Mouse (Mus musculus) forebrain, embryonic 11.5 days (tissue): ENCODE data around the gene Hdac1. TPM values are rescaled to one million over a fixed set of nuclear protein-coding genes. Genes with fewer than 3 reads are reported as not detected.
"Not testable (repeated sequence)": the region's sequence is repeated elsewhere in the genome, so short reads cannot be mapped to it uniquely, and the experiment has no call there.

Experiments
- ATAC-seq: fragments of 200-750 bp; cut with Nextera tagmentation; replicated peaks from 2 replicates; pipeline ENCODE4 v1.8.0; 2017; ENCODE audit warnings: moderate TSS enrichment; ENCODE audit not compliant: low FRiP score
- DNase-seq: peaks from one replicate; pipeline ENCODE4 v3.0.0-alpha.2; 2017; ENCODE audit warnings: low spot score
- H3K27ac ChIP-seq: fragments of 300-500 bp; sonication (generic); 2 replicates; pipeline ENCODE4 v1.5.1; 2014; ENCODE audit warnings: low read depth, low read length
- H3K27me3 ChIP-seq: fragments of 300-500 bp; sonication (generic); 2 replicates; pipeline ENCODE4 v1.6.1; 2014; ENCODE audit warnings: mild to moderate bottlenecking, low read length, mixed read lengths; ENCODE audit not compliant: control insufficient read depth, insufficient read depth
- H3K36me3 ChIP-seq: fragments of 300-500 bp; sonication (generic); 2 replicates; pipeline ENCODE4 v1.6.1; 2014; ENCODE audit warnings: mild to moderate bottlenecking, low read length, moderate library complexity, mixed read lengths; ENCODE audit not compliant: control insufficient read depth, insufficient read depth
- H3K4me1 ChIP-seq: fragments of 300-500 bp; sonication (generic); replicated peaks from 2 replicates; pipeline ENCODE4 v1.6.1; 2014; ENCODE audit warnings: low read length, mixed read lengths; ENCODE audit not compliant: control insufficient read depth, insufficient read depth
- H3K4me2 ChIP-seq: fragments of 300-500 bp; sonication (generic); 2 replicates; pipeline ENCODE4 v1.6.1; 2014; ENCODE audit warnings: low read depth, mild to moderate bottlenecking, low read length, moderate library complexity, mixed read lengths; ENCODE audit not compliant: severe bottlenecking
- H3K4me3 ChIP-seq: fragments of 300-500 bp; sonication (generic); 2 replicates; pipeline ENCODE4 v1.5.1; 2014; ENCODE audit warnings: low read depth, low read length
- H3K9ac ChIP-seq: fragments of 300-500 bp; sonication (generic); 2 replicates; pipeline ENCODE4 v1.6.1; 2014; ENCODE audit warnings: low read length
- H3K9me3 ChIP-seq: fragments of 300-500 bp; sonication (generic); 2 replicates; pipeline ENCODE4 v1.6.1; 2016; ENCODE audit warnings: low read length, mixed read lengths; ENCODE audit not compliant: control insufficient read depth
- WGBS: fragments of 180-500 bp; shearing (Covaris S2); extraction: QIAGEN DNeasy Blood & Tissue Kit; methylation state at CpG from one replicate; pipeline ENCODE4 v1.1.7; 2014; 5-methylcytosine and 5-hydroxymethylcytosine counted together
- polyA plus RNA-seq: library from polyadenylated mRNA; unstranded; fragments of >200 nt; fragmentation: Nextera tagmentation; extraction: Ambion mirVana; gene quantifications from 2 replicates; pipeline ENCODE4 v1.2.1, GENCODE M21; 2014

Gene Hdac1
- polyA plus RNA-seq, 1 experiment from 2014 or later: 262 TPM

DNA sequence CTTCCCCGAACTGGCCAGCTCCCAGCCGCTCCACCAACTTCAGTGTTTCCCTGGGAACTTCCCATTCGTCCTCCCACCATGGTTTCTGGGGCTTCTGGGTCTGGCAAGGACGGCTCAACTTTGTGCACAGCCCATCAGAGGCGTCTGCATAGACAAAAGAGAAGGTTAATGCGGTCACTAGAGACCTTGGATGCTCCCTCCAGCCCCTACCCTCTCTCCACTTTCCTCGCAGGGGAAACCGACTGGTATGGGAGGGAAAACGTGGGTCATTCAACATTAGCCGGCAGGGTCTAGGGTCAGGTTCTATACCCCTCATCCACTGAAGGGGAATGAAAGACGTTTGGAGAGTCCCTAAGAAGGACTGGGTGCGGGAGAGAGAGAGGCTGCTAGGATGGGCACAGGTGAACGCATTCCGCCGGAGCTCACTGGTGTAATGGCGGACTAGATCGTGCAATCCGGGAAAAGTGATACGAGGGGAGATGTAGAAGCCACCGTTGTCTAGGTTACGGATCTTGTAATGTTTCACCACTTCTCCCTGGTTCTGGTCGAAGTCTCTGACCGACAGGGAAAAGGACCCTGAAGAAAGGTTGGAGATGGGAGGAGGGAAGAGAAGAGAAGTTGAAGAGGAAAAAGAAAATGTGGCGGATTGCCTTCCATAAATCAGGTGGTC lies 13.5 kb upstream of the Hdac1 start:
- H3K9me3 ChIP-seq: no peaks in the 10 kb centered on the region
- peak overlapping the region; percentile 46 for H3K4me3 ChIP-seq
- peak; percentile 60 for ATAC-seq
- peak overlapping the region; percentile 66 for H3K9ac ChIP-seq
- no peak for DNase-seq
- peaks cover 9% of the 10 kb centered on the region; the same call in 1 of the 2 replicates for H3K4me1 ChIP-seq
- H3K4me2 ChIP-seq: peak overlapping the region; percentile 82
- H3K36me3 ChIP-seq: no peaks in the 10 kb centered on the region
- no peak overlapping the region for H3K27ac ChIP-seq
- WGBS: 0% methylated on average over 24 of the region's 24 CpGs
- H3K27me3 ChIP-seq: no peaks in the 10 kb centered on the region

DNA sequence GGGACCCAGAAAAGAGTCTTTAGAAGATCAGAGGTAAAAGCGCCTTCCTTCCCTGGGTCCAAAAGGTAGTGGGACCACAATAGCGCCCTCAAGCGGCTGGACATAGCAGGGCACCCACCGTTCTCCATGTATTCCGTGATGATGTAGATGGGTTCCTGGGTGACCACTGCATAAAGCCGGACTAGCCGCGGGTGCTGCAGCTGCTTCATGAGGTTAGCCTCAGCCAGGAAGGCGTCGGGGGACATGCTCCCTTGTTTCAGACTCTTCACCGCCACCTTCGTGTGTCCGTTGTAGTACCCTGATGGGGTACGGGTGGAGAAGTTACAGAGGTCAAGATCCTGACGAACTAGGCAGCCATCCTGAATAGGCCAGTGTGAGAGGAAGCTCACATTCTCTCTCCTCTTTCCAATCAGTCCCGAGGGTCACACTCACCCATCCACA lies 12.9 kb upstream of the Hdac1 start:
- no peaks in the 10 kb centered on the region for H3K9me3 ChIP-seq
- ATAC-seq (peak; percentile 44), DNase-seq (peak; percentile 82)
- H3K27me3 ChIP-seq: no peaks in the 10 kb centered on the region
- H3K9ac ChIP-seq: peak overlapping the region; percentile 66
- H3K4me2 ChIP-seq: peak overlapping the region; percentile 82
- 4% methylated on average over 16 of the region's 16 CpGs for WGBS
- peak overlapping the region; percentile 46 for H3K4me3 ChIP-seq
- H3K36me3 ChIP-seq: no peaks in the 10 kb centered on the region
- peaks cover 9% of the 10 kb centered on the region; the same call in 1 of the 2 replicates for H3K4me1 ChIP-seq
- H3K27ac ChIP-seq: no peak overlapping the region

DNA sequence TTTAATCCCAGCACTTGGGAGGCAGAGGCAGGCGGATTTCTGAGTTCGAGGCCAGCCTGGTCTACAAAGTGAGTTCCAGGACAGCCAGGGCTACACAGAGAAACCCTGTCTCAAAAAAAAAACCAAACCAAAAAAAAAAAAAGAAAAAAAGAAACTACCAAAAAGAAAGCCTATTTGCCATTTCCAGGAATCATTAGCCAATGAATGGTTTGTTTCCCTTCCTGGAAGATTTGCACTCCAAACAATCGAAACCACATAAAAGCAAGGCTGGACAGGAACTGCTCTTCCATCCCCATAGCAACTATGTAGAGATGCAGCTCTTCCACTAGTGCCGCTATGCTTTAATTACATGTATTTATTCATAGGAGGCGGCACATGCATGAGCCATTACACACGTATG lies 12.0 kb upstream of the Hdac1 start:
- H3K9ac ChIP-seq, H3K27ac ChIP-seq, H3K4me2 ChIP-seq, H3K36me3 ChIP-seq, H3K27me3 ChIP-seq, H3K9me3 ChIP-seq, DNase-seq, H3K4me3 ChIP-seq, ATAC-seq, H3K4me1 ChIP-seq: not testable (repeated sequence)
- 88% methylated on average over 5 of the region's 6 CpGs for WGBS

DNA sequence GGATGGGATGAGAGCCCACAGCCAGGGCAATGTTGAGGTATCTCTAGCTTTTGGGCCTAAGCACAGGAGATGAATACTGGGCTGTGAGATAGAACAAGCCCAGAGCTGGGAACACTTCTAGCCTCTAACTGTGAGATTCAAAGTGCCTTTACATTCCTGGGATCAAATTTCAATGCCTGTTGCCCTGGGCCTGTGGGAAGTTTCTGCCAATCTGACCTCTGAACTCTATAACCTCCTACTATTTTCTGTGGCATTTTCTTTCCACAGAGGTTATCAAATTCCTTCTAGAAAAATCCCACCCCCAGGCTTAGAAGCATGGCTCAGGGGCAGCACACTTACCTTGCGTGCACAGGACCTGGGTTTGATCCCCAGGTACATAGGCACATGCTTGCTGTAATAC lies 7.8 kb upstream of the Hdac1 start:
- Histone ChIP-seq H3K9ac (no peak overlapping the region), H3K4me3 (no peak overlapping the region), H3K27me3 (no peaks in the 10 kb centered on the region), H3K4me1 (no peaks in the 10 kb centered on the region), H3K4me2 (no peak overlapping the region), H3K36me3 (no peaks in the 10 kb centered on the region), H3K27ac (no peak overlapping the region), H3K9me3 (no peaks in the 10 kb centered on the region)
- 61% methylated on average over 1 of the region's 1 CpGs for WGBS
- ATAC-seq (no peak), DNase-seq (no peak)

DNA sequence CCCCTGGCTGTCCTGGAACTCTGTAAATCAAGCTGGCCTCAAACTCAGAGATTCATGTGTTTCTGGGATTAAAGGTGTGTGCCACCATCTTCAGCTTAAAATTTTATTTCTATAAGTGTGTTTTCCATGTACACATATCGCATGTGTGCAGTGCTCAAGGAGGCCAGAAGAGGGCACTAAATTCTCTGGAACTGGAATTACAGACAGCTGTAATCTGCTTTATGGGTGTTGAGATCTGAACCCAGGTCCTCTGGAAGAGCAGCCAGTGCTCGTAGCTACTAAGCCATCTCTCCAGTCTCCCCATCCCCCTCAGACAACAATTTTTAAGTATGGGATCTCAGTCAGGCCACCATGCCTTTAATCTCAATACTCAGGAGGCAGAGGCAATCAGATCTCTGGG lies 6.8 kb upstream of the Hdac1 start:
- H3K27me3 ChIP-seq: no peaks in the 10 kb centered on the region
- WGBS: 86% methylated on average over 2 of the region's 2 CpGs
- ATAC-seq (no peak), DNase-seq (no peak)
- no peak overlapping the region for H3K4me3 ChIP-seq
- H3K4me2 ChIP-seq: no peak overlapping the region
- H3K4me1 ChIP-seq: no peaks in the 10 kb centered on the region
- H3K9me3 ChIP-seq: no peaks in the 10 kb centered on the region
- no peaks in the 10 kb centered on the region for H3K36me3 ChIP-seq
- H3K27ac ChIP-seq: no peak overlapping the region
- no peak overlapping the region for H3K9ac ChIP-seq

DNA sequence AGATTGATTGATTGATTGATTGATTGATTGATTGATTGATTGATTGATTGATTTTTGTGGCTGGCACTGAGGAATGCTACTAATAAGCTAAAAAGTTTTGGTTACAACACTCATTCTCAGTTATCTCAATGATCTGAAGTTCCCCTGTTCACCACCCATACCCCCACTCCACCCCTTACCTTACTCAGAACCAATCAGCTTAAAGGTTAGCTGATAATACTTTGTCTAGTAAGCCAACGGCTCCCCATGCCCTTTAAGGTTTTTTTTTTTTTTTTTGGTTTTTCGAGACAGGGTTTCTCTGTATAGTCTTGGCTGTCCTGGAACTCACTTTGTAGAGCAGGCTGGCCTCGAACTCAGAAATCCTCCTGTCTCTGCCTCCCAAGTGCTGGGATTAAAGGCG lies 5.1 kb upstream of the Hdac1 start:
- H3K27me3 ChIP-seq, H3K4me2 ChIP-seq, H3K4me1 ChIP-seq, H3K36me3 ChIP-seq, H3K27ac ChIP-seq, H3K4me3 ChIP-seq, H3K9me3 ChIP-seq, ATAC-seq, H3K9ac ChIP-seq, DNase-seq: not testable (repeated sequence)
- WGBS: 80% methylated on average over 4 of the region's 4 CpGs

DNA sequence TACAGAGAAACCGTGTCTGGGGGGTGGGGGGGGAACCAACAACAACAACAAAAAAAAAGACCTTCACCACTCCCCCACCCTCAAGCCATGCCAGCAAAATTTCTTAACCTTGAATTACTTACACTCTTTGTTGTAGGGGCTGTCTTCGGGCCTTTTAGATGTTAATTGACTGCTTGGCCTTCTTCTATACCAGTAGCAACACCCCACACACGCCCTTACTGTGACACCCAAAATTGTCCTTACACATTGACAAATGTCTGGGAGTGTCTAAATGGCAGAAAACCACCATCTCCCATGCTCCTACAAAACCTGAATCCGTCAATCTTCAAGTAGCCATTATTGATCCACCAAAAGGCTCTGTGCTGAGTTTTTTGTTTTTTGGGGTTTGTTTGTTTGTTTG lies 1.6 kb upstream of the Hdac1 start:
- H3K27ac ChIP-seq: no peak overlapping the region
- no peak overlapping the region for H3K4me2 ChIP-seq
- ATAC-seq: no peak
- peaks cover 3% of the 10 kb centered on the region; the same call in 1 of the 2 replicates for H3K4me1 ChIP-seq
- H3K9ac ChIP-seq: no peak overlapping the region
- H3K9me3 ChIP-seq: no peaks in the 10 kb centered on the region
- 92% methylated on average over 4 of the region's 4 CpGs for WGBS
- DNase-seq: no peak
- H3K36me3 ChIP-seq: no peaks in the 10 kb centered on the region; the same call in 1 of the 2 replicates
- H3K4me3 ChIP-seq: no peak overlapping the region
- no peaks in the 10 kb centered on the region for H3K27me3 ChIP-seq

DNA sequence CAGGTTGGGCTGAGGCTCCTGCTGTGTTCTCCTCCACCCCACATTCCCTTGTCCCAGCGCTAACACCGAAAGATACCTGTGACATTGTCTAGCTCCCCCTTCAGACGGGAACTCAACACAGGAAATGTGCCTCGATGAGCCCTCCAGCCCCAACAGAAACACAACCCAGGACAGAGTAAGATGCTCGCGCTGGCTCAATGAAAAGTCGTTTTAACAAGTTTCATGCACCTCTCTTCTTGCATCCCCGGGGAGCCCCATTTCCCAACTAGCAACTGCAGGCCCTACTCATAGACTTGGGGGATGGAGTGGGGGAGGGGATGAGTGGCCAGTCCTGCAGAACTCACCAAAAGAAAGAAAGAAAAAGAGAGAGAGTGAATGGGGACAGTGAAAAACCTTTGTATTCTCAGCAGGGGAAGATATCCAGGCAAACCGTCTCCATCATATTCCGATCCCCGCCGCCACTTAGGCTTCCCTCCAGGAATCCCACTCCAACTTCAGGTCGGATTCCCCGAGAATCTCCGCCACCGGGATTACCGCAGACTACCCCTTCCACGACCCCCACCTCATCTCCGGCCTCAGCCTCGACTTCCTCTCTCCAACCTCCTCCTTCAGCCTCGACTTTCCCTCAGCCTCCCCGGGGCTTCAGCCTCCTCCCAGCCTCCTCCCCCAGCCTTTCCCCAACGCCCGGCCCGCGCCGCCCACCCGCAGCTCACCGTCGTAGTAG lies 483 bp downstream of the Hdac1 start:
- 0 out of 2 replicates have a peak, but pooled peaks have one; percentile 15 for ATAC-seq
- Histone ChIP-seq H3K9me3 (no peaks in the 10 kb centered on the region), H3K4me1 (peaks cover 3% of the 10 kb centered on the region; the same call in 1 of the 2 replicates), H3K27me3 (no peaks in the 10 kb centered on the region), H3K27ac (peak overlapping the region; percentile 68), H3K4me3 (peak overlapping the region; percentile 88), H3K9ac (peak overlapping the region; percentile 92), H3K4me2 (peak overlapping the region; percentile 79), H3K36me3 (no peaks in the 10 kb centered on the region; the same call in 1 of the 2 replicates)
- peak; percentile 62 for DNase-seq
- under 1% methylated on average over 30 of the region's 30 CpGs for WGBS
